Mouse (Mus musculus) inflammation-experienced regulatory T-cells, adult 16 weeks (primary cell): ENCODE data around the gene Gm16434. TPM values are rescaled to one million over a fixed set of nuclear protein-coding genes. Genes with fewer than 3 reads are reported as not detected.

ENCODE experiments used
- polyA plus RNA-seq: library from polyadenylated mRNA; unstranded; fragments of 100-300 nt; shearing (Covaris generic); gene quantifications from one replicate; pipeline ENCODE4 v1.2.1, GENCODE M21; 2017

Gm16434 gene
- not detected for polyA plus RNA-seq

DNA sequence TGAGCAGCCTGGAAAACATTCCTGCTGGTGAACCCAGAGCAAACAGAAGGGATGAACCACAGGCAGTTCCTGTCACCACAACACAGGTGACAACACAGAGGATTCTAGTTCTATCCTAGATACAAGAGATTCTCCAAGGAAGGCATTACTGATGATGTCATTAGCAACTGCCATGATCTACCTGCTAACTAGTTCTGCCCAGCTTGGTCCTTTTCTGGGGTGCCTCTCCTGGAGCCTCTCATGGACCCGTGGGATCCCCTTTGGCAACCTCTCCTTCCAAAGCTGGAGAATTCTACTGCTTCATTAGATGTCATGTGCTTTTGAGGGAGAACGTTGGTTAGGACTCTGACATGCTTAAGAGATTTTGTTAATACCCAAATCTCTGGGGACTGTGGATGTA, at the start of gene Gm16434:
Gm16434 (minus strand) TSS at position 101 of the 400 bp plus-strand sequence.

GRCm38 (mm10) chr14:7174483-7174971, 19.8 kb downstream of the Gm16434 start, which contains the start of gene Gm3512:
Gene Gm3512, minus strand, starts transcription at chr14:7174533.

Other genes starting within 250 kb of the Gm16434 start
- not detected for gene Gm6356, start 220.7 kb downstream of the Gm16434 start, polyA plus RNA-seq
- 2.4 TPM for gene Gm10406, start 167.1 kb downstream of the Gm16434 start, polyA plus RNA-seq
- gene Gm3685, start 149.6 kb downstream of the Gm16434 start, polyA plus RNA-seq: not detected
- gene Gm3696, start 93.9 kb downstream of the Gm16434 start, polyA plus RNA-seq: 6.2 TPM
- gene Gm6676, start 69.1 kb downstream of the Gm16434 start, polyA plus RNA-seq: not detected
- gene Gm3512, start 20.0 kb downstream of the Gm16434 start, polyA plus RNA-seq: 15.3 TPM
- gene Gm3727, start 70.2 kb upstream of the Gm16434 start, polyA plus RNA-seq: not detected
- 14.7 TPM for gene Gm3739, start 120.5 kb upstream of the Gm16434 start, polyA plus RNA-seq
- not detected for gene Gm5797, start 137.9 kb upstream of the Gm16434 start, polyA plus RNA-seq
- gene Gm8374, start 170.6 kb upstream of the Gm16434 start, polyA plus RNA-seq: not detected